Comparison of ENCODE assay signal across 22 mouse cellular contexts in genomic region chr6:33259926-33260325, GRCm38 (mm10).
"Had no signal": no experiment of that assay in that cellular context is flagged by ENCODE, and none has a peak within 500 bp of the region (broad histone marks: within the 10 kb centered on the region; RNA-seq: fewer than 3 reads in every experiment).

No protein-coding gene starts in this region.

- ATAC-seq: inflammation-experienced regulatory T-cells, adult 6 months; intestine, embryonic 16.5 days; midbrain, embryonic 13.5 days; midbrain, embryonic 16.5 days had no signal

- H3K36me3 ChIP-seq: liver, embryonic 15.5 days; neural tube, embryonic 13.5 days had no signal

- H3K4me2 ChIP-seq: liver, embryonic 15.5 days; midbrain, embryonic 13.5 days; neural tube, embryonic 13.5 days had no signal

- H3K9ac ChIP-seq: liver, embryonic 15.5 days; midbrain, embryonic 13.5 days; neural tube, embryonic 13.5 days had no signal

- H3K27me3 ChIP-seq: liver, embryonic 15.5 days; midbrain, embryonic 13.5 days; neural tube, embryonic 13.5 days had no signal

- DNase-seq: kidney, adult 18-20 months; kidney, adult 9 months; kidney, postnatal 14 days; layer of hippocampus, adult 9-11 months; lung, adult 2 months; lung, postnatal 14 days; lung, postnatal 4 days; right cerebral cortex, adult 18-20 months; right cerebral cortex, postnatal 14 days; right cerebral cortex, postnatal 4 days; thymus, postnatal 36 days had no signal

- H3K4me3 ChIP-seq: layer of hippocampus, adult 2 months; left cerebral cortex, adult 2 months; liver, embryonic 15.5 days; midbrain, embryonic 10.5 days; midbrain, embryonic 13.5 days; myocyte; neural tube, embryonic 13.5 days had no signal

- H3K9me3 ChIP-seq: liver, embryonic 15.5 days; midbrain, embryonic 10.5 days; midbrain, embryonic 13.5 days; neural tube, embryonic 13.5 days had no signal

- H3K27ac ChIP-seq: layer of hippocampus, adult 2 months; left cerebral cortex, adult 2 months; liver, embryonic 15.5 days; midbrain, embryonic 10.5 days; midbrain, embryonic 13.5 days; neural tube, embryonic 13.5 days; stomach, postnatal 0 days had no signal
